Mouse (Mus musculus): ENCODE data around the gene Tex38. TPM values are rescaled to one million over a fixed set of nuclear protein-coding genes. Genes with fewer than 3 reads are reported as not detected.

Tex38 gene
- total RNA-seq, 1 experiment from 2014 or later: 0.87 TPM

Other genes starting within 250 kb of the Tex38 start
- gene Cyp4a31, start 217.4 kb downstream of the Tex38 start, total RNA-seq (2017): not detected in 2 replicates
- gene Cyp4a32, start 180.0 kb downstream of the Tex38 start, total RNA-seq (2017): not detected in 2 replicates
- gene Cyp4b1, start 133.3 kb downstream of the Tex38 start, total RNA-seq (2017): 0.14 and 2.9 TPM in 2 replicates
- gene Efcab14, start 43.3 kb downstream of the Tex38 start, total RNA-seq (2017): 32.8 and 48.6 TPM in 2 replicates
- gene Atpaf1, start 3.8 kb upstream of the Tex38 start, total RNA-seq (2017): 13.1 and 17.4 TPM in 2 replicates
- 8.4 and 16.9 TPM in 2 replicates for gene Mob3c, start 47.1 kb upstream of the Tex38 start, total RNA-seq (2017)
- 31.7 and 68.4 TPM in 2 replicates for gene Mknk1, start 58.2 kb upstream of the Tex38 start, total RNA-seq (2017)
- gene Kncn, start 103.4 kb upstream of the Tex38 start, total RNA-seq (2017): not detected in 2 replicates
- not detected in 2 replicates for gene 6430628N08Rik, start 109.6 kb upstream of the Tex38 start, total RNA-seq (2017)
- not detected in 2 replicates for gene Dmbx1, start 158.9 kb upstream of the Tex38 start, total RNA-seq (2017)
- gene Faah, start 236.9 kb upstream of the Tex38 start, total RNA-seq (2017): 2.2 and 3.4 TPM in 2 replicates